Mouse (Mus musculus) CD4-positive, CD25-positive, alpha-beta regulatory T cell, adult 2 months (primary cell): ENCODE measurements around the gene Thsd4.

Experiments used
- DNase-seq: peaks from one replicate; pipeline ENCODE4 v3.0.0-alpha.2; 2012; ENCODE audit warnings: low read depth, low spot score

Thsd4 gene

GRCm38 (mm10) chr9:60456651-60457050 is 65.2 kb downstream of the Thsd4 start:
- no peak for DNase-seq

- no peak for DNase-seq
Observed at GRCm38 (mm10) chr9:60454406-60455076, 67.3 kb downstream of the Thsd4 start.

DNA sequence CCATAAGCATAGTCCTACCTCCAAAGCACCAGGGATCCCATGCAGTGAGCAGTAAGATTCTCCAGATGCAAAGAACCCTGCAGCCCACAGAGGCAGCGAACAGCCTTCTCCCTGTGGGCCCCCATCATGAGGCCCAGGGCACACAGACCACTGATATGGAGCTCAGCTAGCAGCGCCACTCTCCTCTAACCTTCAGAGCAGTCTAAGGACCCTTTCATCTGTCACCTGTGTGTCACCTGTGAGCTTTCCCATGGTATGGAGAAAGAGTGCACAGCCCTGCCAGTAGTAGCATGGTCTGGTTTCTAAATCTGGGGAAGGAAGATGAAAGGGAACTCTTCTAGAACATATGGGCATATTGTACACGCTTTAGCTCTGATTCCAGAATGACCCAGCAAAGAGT is 72.3 kb downstream of the Thsd4 start:
- DNase-seq: no peak

DNA sequence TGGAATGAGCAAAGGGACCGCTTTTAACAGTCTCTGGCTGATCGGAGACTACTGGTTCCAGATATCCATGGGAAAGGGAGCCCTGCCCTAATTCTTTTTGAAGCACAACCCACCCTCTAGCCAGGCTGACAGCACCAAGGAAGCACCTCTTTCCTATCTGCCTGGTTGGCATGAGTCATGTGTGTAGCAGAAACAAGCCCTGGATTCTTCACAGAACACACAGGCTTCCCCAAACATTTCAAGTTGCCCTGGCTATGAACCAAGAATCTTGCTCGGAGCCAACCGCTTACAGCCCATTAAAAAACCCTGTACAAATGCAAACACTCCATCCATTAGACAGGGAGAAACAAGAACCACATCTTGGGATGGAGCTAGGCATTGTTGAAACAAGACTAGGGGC is 76.0 kb downstream of the Thsd4 start:
- DNase-seq: no peak

DNA sequence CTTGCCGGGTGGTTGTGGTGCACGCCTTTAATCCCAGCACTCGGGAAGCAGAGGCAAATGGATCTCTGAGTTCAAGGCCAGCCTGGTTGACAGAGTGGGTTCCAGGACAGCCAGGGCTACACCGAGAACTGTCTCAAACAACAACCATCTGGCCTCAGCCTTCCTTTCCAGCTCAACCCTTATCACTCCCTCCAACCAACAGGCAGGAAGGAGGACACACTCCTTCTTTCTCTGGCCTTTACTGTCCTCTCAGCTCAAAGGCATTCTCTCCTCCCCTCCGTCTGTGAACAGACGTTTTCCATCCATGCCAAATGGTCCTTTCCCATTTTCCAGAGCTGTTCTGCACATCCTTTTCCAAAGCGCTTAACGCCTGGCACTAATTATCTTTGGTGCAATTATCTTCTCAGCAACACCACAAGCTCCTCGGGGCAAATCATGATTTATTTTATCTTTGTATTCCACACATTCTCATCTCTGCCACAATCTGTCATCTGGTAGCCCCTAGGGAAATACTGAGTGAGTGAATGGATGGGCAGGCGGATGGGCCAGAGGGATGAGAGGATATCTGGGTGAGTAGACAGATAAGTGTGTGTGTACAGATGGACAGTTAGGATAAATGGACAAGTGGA is 80.5 kb downstream of the Thsd4 start:
- no peak for DNase-seq

GRCm38 (mm10) chr9:60440506-60440905 is 81.3 kb downstream of the Thsd4 start:
- DNase-seq: no peak

DNA sequence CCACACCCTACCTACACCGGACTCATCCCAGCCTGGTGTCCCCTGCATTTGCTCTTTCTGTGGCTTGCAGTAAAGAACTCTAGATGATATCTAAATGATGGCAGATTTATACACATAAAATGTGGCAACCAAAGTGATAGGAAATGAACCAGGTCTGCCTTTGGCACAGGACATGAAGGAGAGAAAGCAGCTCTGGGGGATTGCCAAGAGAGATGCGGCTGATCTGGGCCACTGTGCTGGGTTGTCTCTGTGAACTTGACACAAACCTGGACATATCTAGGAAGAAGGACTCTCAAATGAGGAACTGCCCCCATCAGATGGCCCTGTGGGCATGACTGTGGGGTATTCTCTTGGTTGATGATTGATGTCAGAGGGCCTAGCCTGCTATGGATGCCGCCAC is 85.6 kb downstream of the Thsd4 start:
- no peak for DNase-seq

- DNase-seq: no peak
Observed at GRCm38 (mm10) chr9:60434093-60434492, 87.8 kb downstream of the Thsd4 start.

- no peak for DNase-seq
Observed at GRCm38 (mm10) chr9:60431924-60432323, 89.9 kb downstream of the Thsd4 start.

- DNase-seq: no peak
Observed at GRCm38 (mm10) chr9:60430017-60430416, 91.8 kb downstream of the Thsd4 start.

DNA sequence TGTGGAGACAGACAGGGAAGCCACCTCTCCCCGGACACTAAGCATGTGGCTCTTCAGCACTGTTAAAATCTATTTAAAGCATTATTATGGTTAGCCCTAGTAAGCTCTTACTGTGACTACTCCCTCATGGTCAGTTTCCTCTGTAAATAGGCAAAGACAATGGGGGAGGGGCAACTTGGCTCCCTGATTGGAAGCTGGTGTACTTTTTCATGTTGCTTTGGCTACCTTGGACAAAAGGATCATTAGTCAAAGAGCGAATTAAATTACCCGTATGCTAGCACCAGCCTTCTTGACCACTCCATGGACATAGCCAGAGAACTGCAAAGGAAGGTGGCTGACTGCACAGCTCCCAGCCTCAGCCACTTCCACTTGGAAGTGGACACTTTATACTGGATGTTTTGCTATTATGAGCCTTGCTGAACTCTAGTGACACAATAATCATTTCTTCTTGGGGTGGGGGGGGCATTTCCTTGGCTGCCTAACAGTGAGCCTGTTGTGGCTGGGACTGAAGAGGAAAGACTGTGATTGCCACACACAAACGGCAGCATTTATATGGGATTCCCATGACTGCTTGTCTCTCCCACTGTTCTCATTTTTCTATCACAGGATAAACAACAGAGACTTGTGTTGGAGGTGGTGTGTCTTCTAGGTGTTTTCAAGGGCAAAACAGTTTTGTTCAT is 107.6 kb downstream of the Thsd4 start:
- no peak for DNase-seq

DNA sequence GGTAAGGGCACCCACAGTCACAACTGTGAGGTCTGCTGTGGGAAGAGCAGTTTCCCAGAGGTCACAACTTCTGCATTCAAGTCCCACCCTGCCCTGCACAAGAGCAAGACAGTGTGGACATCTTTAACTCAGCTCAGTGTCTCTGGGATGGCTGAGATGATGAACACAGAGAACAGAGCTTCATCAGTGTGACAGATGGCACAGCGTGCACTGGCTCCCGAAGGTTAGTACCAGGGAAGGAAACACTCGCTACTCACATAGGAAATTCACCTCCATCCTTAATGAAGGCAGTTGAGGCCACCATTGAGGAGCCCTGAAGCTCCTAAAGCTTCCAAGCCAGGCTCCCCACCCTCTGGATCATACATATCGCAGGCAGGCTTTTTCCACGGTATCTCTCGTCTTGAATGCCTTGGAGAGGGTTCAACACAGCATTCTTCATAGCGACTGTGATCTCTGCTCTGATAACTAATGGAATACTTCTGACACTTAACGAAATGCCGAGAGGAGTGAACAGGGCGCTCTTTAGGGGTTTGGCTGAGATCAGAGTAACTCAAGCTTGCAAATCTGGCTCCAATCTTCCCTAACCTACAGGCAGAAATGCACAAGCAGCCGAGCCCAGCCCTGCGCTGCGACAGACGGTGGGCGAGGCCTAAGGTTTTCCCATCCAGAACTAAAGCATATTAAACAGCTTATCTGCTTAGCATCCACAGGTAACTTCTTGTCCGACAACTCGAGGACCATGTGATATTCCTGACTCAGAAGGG is 110.8 kb downstream of the Thsd4 start:
- DNase-seq: no peak

DNA sequence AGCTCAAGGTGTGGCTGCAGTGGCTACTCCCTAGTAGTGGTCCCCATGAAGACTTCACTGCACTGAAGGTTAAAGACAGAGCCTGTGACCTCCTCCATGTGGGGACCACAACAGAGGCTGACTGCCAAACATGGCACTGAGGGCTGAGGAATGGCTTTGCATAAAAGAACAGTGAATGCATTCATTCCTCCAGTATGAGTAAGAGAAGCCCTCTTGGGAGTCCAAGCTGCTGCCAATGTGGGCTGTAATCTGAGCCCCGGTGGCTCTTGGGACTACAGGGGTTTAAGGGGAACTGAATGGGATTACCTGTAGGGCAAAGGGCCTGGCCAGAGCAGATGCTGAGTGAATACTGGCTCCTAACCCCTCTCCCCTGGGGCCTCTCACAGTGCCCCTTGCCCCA is 114.5 kb downstream of the Thsd4 start:
- no peak for DNase-seq

- DNase-seq: no peak
Observed at GRCm38 (mm10) chr9:60405777-60406176, 116.1 kb downstream of the Thsd4 start.

- DNase-seq: no peak
Observed at GRCm38 (mm10) chr9:60402681-60403080, 119.2 kb downstream of the Thsd4 start.

DNA sequence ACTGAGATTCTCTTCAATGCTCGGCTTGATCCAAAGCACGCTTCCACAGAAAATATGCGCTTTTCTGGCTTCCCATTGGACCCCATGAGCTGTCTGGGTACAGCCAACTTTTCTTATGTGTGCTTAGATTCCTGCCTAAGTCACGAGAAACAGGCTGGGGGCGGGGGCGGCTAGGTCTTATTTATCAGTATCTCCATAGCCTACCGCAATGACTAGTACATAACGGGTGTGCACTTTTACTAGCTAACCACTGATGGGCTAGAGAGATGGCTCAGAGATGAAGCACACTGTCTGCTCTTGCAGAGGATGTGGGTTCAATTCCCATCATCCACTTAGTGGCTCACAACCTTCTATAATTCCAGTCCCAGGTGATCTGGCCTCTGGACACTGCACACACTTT is 121.8 kb downstream of the Thsd4 start:
- DNase-seq: no peak

- DNase-seq: no peak
Observed at GRCm38 (mm10) chr9:60398073-60398472, 123.8 kb downstream of the Thsd4 start.

DNA sequence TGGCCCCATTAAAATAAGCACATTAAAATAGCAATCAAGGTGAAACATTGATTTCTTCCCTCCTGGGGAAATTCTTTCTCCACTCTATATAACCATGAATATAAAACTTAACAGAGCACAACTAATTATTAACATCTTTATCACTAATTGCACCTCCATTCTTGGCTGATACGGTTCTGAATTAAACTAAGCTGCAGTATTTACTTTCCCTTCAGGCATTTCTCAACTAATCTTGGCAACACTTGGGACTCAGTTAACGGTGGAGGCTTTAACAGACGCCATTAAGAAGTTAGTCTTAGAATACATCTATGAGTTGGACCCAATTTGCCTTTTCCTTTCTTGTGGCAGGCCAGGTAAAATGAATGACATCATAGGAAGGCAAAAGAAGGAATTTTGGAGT is 125.8 kb downstream of the Thsd4 start:
- DNase-seq: no peak

DNA sequence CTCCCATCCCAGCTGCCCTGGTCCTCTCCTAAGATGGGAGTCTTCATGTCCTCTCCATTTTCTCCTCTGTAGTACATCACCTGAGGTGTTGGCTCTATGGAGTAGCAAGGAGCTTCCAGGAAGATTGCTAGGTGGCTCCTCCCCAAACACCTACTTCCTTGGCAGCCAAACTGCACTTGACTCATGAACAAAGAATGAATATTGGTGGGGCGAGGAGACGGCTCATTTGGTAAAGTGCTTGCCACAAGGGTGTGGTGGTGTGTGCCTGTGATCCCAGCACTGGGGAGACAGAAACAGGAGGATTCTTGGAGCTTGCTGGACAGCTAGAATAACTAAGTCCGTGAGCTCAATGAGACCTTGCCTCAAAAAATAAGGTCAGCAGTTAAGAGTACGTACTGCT is 128.9 kb downstream of the Thsd4 start:
- no peak for DNase-seq

DNA sequence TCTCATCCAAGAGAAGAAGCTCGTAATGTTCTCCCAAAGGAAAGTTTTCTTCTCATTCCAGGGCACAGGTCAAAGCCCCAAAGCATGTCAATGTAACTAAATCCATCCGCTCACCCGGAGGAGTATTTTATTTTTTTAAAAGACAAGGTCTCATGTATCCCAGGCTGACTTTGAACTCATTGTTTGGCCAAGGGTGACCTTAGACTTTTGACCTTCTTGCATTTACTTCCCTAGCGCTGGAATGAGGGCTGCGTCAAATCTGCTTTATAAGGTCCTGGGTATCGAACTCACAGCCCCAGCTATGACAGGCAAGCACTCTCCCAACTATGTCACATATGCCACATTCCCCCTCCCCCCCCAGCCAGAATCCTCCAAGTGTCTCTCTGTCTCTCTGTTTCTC is 137.1 kb downstream of the Thsd4 start:
- no peak for DNase-seq

DNA sequence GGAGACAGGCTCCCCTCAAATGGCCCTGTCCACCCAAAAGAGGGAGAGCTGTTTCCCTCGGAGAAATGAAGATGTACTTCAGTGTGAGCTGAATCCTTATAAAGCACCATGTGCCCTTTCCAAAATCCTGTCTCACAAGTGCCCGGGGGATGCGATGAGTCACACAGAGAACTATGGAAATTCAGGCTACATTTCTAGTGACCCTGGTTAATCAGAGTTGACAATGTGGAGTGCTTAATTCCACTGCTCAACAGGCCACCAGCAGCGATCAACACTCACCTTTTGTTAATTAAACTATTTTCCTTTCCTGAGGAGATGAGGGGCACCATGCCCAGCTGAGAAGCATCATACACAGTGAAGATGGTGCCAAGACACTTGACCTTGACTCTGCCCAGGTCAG is 138.9 kb downstream of the Thsd4 start:
- DNase-seq: no peak

DNA sequence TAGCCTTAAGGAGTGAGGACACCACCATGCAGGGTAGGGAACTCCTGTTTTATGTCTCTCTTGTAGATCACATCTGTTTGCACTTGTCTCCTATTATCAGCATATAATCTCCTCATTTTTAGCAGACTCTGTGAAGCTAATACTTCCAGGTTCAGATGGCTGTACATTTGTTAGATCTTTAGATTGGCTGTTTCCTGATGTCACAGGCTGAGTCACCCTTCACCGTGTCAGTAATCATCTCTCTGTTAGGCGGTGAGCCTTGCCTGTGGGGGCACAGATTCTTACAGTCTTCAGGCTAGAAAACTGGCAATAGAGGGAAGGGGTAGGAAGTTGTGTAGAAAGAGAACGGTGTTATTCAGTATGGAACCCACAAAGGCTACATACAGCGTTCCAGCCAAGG is 139.3 kb downstream of the Thsd4 start:
- no peak for DNase-seq
